ENCODE assay signal across 11 mouse cellular contexts in the genomic region with DNA sequence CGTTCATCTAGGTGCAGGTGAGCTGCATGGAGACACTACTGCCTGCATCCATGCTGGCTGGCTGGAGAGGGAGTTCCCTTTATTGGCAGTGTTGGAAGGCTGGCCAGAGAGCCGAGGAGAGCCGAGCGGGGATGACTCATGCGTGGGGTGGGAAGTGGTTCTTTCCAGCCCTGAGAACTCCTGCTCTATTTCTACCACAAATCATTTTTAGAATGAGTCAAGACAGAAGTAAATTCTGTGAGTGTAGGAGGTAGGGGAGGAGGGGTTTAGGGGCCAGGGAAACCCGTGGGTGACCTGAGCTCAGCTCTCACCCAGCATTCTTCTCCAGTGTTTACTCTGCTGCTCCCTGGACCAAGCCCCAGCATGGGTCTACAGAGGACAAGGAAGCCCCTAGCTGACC.
DNase-seq lines count a peak whose midpoint lies in the region; ATAC-seq lines count a peak whose summit lies in the region.
"Had no signal": no experiment of that assay in that cellular context is flagged by ENCODE, and none has a peak within 500 bp of the region (broad histone marks: within the 10 kb centered on the region; RNA-seq: fewer than 3 reads in every experiment).

No protein-coding gene starts in this region.

- H3K9me3 ChIP-seq in kidney, embryonic 15.5 days (replicated peaks): no peaks in the 10 kb centered on the region
- no peaks in the 10 kb centered on the region for H3K9me3 ChIP-seq in midbrain, embryonic 14.5 days (ENCODE audit: control insufficient read depth, low read length)
- H3K9me3 ChIP-seq in forebrain, embryonic 12.5 days: no peaks in the 10 kb centered on the region
- H3K9me3 ChIP-seq: embryonic facial prominence, embryonic 12.5 days; neural tube, embryonic 12.5 days had no signal

- peak overlapping the region; percentile 14; the same call in 1 of the 2 replicates for H3K4me2 ChIP-seq in kidney, embryonic 15.5 days
- no peak overlapping the region for H3K4me2 ChIP-seq in midbrain, embryonic 14.5 days (ENCODE audit: low read length)
- no peak overlapping the region for H3K4me2 ChIP-seq in forebrain, embryonic 12.5 days
- H3K4me2 ChIP-seq: embryonic facial prominence, embryonic 12.5 days; neural tube, embryonic 12.5 days had no signal

- ATAC-seq in kidney, embryonic 15.5 days (replicated peaks; ENCODE audit: low FRiP score): peak; percentile 80
- ATAC-seq in midbrain, embryonic 14.5 days (ENCODE audit: low FRiP score, low TSS enrichment): no peak
- no peak for ATAC-seq in forebrain, embryonic 12.5 days (ENCODE audit: low FRiP score)

- no peaks in the 10 kb centered on the region for H3K36me3 ChIP-seq in kidney, embryonic 15.5 days
- H3K36me3 ChIP-seq in midbrain, embryonic 14.5 days (ENCODE audit: control insufficient read depth, insufficient read depth, low read length): no peaks in the 10 kb centered on the region
- H3K36me3 ChIP-seq in forebrain, embryonic 12.5 days (replicated peaks): no peaks in the 10 kb centered on the region
- H3K36me3 ChIP-seq: embryonic facial prominence, embryonic 12.5 days; G1E; neural tube, embryonic 12.5 days had no signal

- no peaks in the 10 kb centered on the region for H3K27me3 ChIP-seq in kidney, embryonic 15.5 days
- H3K27me3 ChIP-seq in midbrain, embryonic 14.5 days (ENCODE audit: control insufficient read depth, insufficient read depth, low read length): no peaks in the 10 kb centered on the region
- H3K27me3 ChIP-seq in forebrain, embryonic 12.5 days: no peaks in the 10 kb centered on the region
- H3K27me3 ChIP-seq: embryonic facial prominence, embryonic 12.5 days; neural tube, embryonic 12.5 days had no signal

- H3K27ac ChIP-seq in kidney, embryonic 15.5 days: no peak overlapping the region
- H3K27ac ChIP-seq in midbrain, embryonic 14.5 days (replicated peaks; ENCODE audit: low read depth, low read length): no peak overlapping the region
- H3K27ac ChIP-seq in forebrain, embryonic 12.5 days: no peak overlapping the region
- H3K27ac ChIP-seq: embryonic facial prominence, embryonic 12.5 days; neural tube, embryonic 12.5 days had no signal

- H3K9ac ChIP-seq in kidney, embryonic 15.5 days: no peak overlapping the region
- no peak overlapping the region for H3K9ac ChIP-seq in midbrain, embryonic 14.5 days (replicated peaks; ENCODE audit: low read length)
- no peak overlapping the region for H3K9ac ChIP-seq in forebrain, embryonic 12.5 days
- H3K9ac ChIP-seq: embryonic facial prominence, embryonic 12.5 days; neural tube, embryonic 12.5 days had no signal

- no peak overlapping the region for H3K4me3 ChIP-seq in kidney, embryonic 15.5 days (replicated peaks)
- no peak overlapping the region for H3K4me3 ChIP-seq in midbrain, embryonic 14.5 days (replicated peaks; ENCODE audit: low read depth, low read length)
- H3K4me3 ChIP-seq in forebrain, embryonic 12.5 days (replicated peaks): no peak overlapping the region
- H3K4me3 ChIP-seq: embryonic facial prominence, embryonic 12.5 days; neural tube, embryonic 12.5 days had no signal

- intact Hi-C loops in heart, postnatal 36 days (cut with DNase I): no loop called here

- H3K4me1 ChIP-seq in kidney, embryonic 15.5 days: peaks cover 20% of the 10 kb centered on the region
- H3K4me1 ChIP-seq in midbrain, embryonic 14.5 days (ENCODE audit: control insufficient read depth, insufficient read depth, low read length): no peaks in the 10 kb centered on the region
- H3K4me1 ChIP-seq in forebrain, embryonic 12.5 days: no peaks in the 10 kb centered on the region
- H3K4me1 ChIP-seq: embryonic facial prominence, embryonic 12.5 days; neural tube, embryonic 12.5 days had no signal

- WGBS in kidney, embryonic 15.5 days: 10% methylated on average over 6 of the region's 6 CpGs
- WGBS in midbrain, embryonic 14.5 days: 86% methylated on average over 6 of the region's 6 CpGs
- WGBS in forebrain, embryonic 12.5 days: 80% methylated on average over 6 of the region's 6 CpGs

- no peak for DNase-seq in kidney, adult 18-20 months
- DNase-seq in adrenal gland, postnatal 25 days: peak; percentile 81
- peak; percentile 1 to 10 for DNase-seq in heart, postnatal 36 days
- DNase-seq in ovary, postnatal 36 days (ENCODE audit: low spot score): peak; percentile 42
- no peak for DNase-seq in midbrain, embryonic 14.5 days
- DNase-seq in retina, embryonic 14.5 days (ENCODE audit: low spot score): no peak

Comparison
In these comparisons a context has a peak if more than half of its experiments do, and no peak if none do; other contexts are left out.
1. DNase-seq: peak in adrenal gland, postnatal 25 days (single experiment), heart, postnatal 36 days (2 of 2) and ovary, postnatal 36 days (single experiment); none in kidney, adult 18-20 months (single experiment), midbrain, embryonic 14.5 days (single experiment) and retina, embryonic 14.5 days (single experiment).